Mouse (Mus musculus): ENCODE results near the gene Aadacl2. TPM values are rescaled to one million over a fixed set of nuclear protein-coding genes. Genes with fewer than 3 reads are reported as not detected.

Aadacl2 gene
- polyA plus RNA-seq, 1 experiment from 2014 or later: not detected

DNA sequence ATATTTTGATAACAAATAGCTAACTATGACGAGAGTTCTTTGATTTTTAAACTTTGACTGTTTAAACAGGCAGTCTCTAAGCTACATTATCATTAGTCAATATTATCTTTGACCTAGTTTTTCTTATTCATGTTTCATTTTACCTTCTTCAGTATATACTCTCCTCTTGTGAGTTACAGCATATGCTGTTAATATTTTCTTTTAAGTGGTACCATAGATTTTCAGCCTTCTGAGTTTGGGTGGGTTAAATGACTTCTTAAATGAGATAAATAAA is 51.2 kb downstream of the Aadacl2 start:
- 26% methylated on average over 1 of the region's 1 CpGs for WGBS (ENCODE audit: insufficient replicate concordance)
- no peaks in the 10 kb centered on the region for H3K36me3 ChIP-seq (replicated peaks)
- H3K27me3 ChIP-seq: no peaks in the 10 kb centered on the region
- H3K4me1 ChIP-seq (replicated peaks): no peaks in the 10 kb centered on the region
- no peak overlapping the region for H3K4me3 ChIP-seq (replicated peaks)
- H3K9me3 ChIP-seq (replicated peaks): no peaks in the 10 kb centered on the region
- no peak for ATAC-seq (ENCODE audit: insufficient read depth)
- no peak overlapping the region for H3K9ac ChIP-seq
- H3K4me2 ChIP-seq: no peak overlapping the region
- H3K27ac ChIP-seq (replicated peaks): no peak overlapping the region

Other genes starting within 250 kb of the Aadacl2 start
- not detected in 2 replicates for gene Gm8298, start 145.7 kb upstream of the Aadacl2 start, polyA plus RNA-seq (2015; fragmentation: Nextera tagmentation; extraction: Ambion mirVana)
- not detected in 2 replicates for gene C130079G13Rik, start 81.5 kb upstream of the Aadacl2 start, polyA plus RNA-seq (2015; fragmentation: Nextera tagmentation; extraction: Ambion mirVana)
- 304 and 333 TPM in 2 replicates for gene Aadac, start 19.0 kb downstream of the Aadacl2 start, polyA plus RNA-seq (2015; fragmentation: Nextera tagmentation; extraction: Ambion mirVana)
- 0.07 and 0.12 TPM in 2 replicates for gene Sucnr1, start 75.1 kb downstream of the Aadacl2 start, polyA plus RNA-seq (2015; fragmentation: Nextera tagmentation; extraction: Ambion mirVana)

Measured in liver, embryonic 15.5 days (tissue).